Mouse (Mus musculus) limb, embryonic 14.5 days (tissue): Measurements from ENCODE around the gene Steap2. TPM values are rescaled to one million over a fixed set of nuclear protein-coding genes. Genes with fewer than 3 reads are reported as not detected.

Experiments used
- ATAC-seq: fragments of 200-750 bp; cut with Nextera tagmentation; 2 replicates; pipeline ENCODE4 v1.8.0; 2017; ENCODE audit warnings: low read depth, moderate number of reproducible peaks, moderate TSS enrichment; ENCODE audit not compliant: low FRiP score
- DNase-seq: peaks from one replicate; pipeline ENCODE4 v3.0.0-alpha.2; 2015; ENCODE audit warnings: low spot score
- H3K27ac ChIP-seq: fragments of 300-500 bp; sonication (generic); replicated peaks from 2 replicates; pipeline ENCODE4 v1.5.1; 2014; ENCODE audit warnings: low read depth, mild to moderate bottlenecking, low read length, moderate library complexity, mixed read lengths
- H3K27me3 ChIP-seq: fragments of 300-500 bp; sonication (generic); 2 replicates; pipeline ENCODE4 v1.6.1; 2014; ENCODE audit warnings: low read length, mixed read lengths; ENCODE audit not compliant: control insufficient read depth, insufficient read depth
- H3K36me3 ChIP-seq: fragments of 300-500 bp; sonication (generic); 2 replicates; pipeline ENCODE4 v1.6.1; 2014; ENCODE audit warnings: mild to moderate bottlenecking, low read length, moderate library complexity, mixed read lengths; ENCODE audit not compliant: control insufficient read depth, insufficient read depth
- H3K4me1 ChIP-seq: fragments of 300-500 bp; sonication (generic); 2 replicates; pipeline ENCODE4 v1.6.1; 2014; ENCODE audit warnings: antibody characterized with exemption, low read length, mixed read lengths; ENCODE audit not compliant: control insufficient read depth, insufficient read depth
- H3K4me2 ChIP-seq: fragments of 300-500 bp; sonication (generic); replicated peaks from 2 replicates; pipeline ENCODE4 v1.6.1; 2014; ENCODE audit warnings: low read depth, mild to moderate bottlenecking, low read length, moderate library complexity; ENCODE audit not compliant: severe bottlenecking
- H3K4me3 ChIP-seq: fragments of 300-500 bp; sonication (generic); replicated peaks from 2 replicates; pipeline ENCODE4 v1.5.1; 2014; ENCODE audit warnings: low read length
- H3K9ac ChIP-seq: fragments of 300-500 bp; sonication (generic); 2 replicates; pipeline ENCODE4 v1.6.1; 2014; ENCODE audit warnings: mild to moderate bottlenecking, low read depth, low read length, moderate library complexity; ENCODE audit not compliant: severe bottlenecking
- H3K9me3 ChIP-seq: fragments of 300-500 bp; sonication (generic); 2 replicates; pipeline ENCODE4 v1.6.1; 2016; ENCODE audit warnings: low read length; ENCODE audit not compliant: control insufficient read depth
- POLR2A ChIP-seq: fragments of 200-500 bp; IDR thresholded peaks from 2 replicates; pipeline ENCODE4 v1.8.0; 2012; ENCODE audit warnings: inconsistent platforms, mild to moderate bottlenecking, moderate library complexity, borderline replicate concordance; ENCODE audit not compliant: insufficient read depth, insufficient read length; ENCODE audit errors: extremely low read depth
- WGBS: fragments of 180-500 bp; shearing (Covaris S2); extraction: QIAGEN DNeasy Blood & Tissue Kit; methylation state at CpG from one replicate; pipeline ENCODE4 v1.1.7; 2014; 5-methylcytosine and 5-hydroxymethylcytosine counted together
- polyA plus RNA-seq, 2 experiments: library from polyadenylated mRNA; depleted of rRNA in 1 of 2; stranded (reverse) in 1 of 2; unstranded in 1 of 2; fragments of >200 nt; fragmentation: Nextera tagmentation in 1 of 2; extraction: Ambion mirVana in 1 of 2; gene quantifications; 2 replicates each; pipeline versions ENCODE4 v1.2.1 to v1.2.3; 2012 to 2014

The Steap2 gene
- polyA plus RNA-seq, 2 experiments, result 5.7 to 5.9 TPM

DNA sequence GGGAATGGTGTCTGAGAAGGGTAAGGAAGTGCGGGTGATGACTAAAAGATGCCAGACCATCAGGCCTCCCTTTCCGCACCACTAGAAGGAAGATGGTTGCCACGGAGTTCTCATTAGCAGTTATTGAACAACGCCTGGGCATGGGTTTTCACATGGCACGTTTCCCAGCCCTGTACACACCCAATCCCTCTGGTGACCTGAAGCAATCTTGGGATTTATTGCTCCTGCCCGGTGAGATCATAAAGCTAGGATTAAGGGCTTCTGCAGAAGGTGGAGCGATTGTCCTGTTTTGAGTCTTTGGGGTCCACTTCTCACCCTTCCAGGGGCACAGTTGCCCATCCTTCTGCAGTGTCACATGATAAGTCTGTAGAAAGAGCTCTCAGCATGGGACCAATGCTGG, 27.8 kb upstream of the Steap2 start:
- no peak for TF ChIP-seq POLR2A
- H3K27me3 ChIP-seq, result no peaks in the 10 kb centered on the region
- 47% methylated on average over 7 of the region's 7 CpGs for WGBS
- H3K4me1 ChIP-seq, result no peaks in the 10 kb centered on the region
- no peak for DNase-seq
- no peak overlapping the region for H3K27ac ChIP-seq
- no peak overlapping the region for H3K9ac ChIP-seq
- H3K9me3 ChIP-seq, result no peaks in the 10 kb centered on the region
- no peak overlapping the region for H3K4me2 ChIP-seq
- no peak overlapping the region for H3K4me3 ChIP-seq
- ATAC-seq, result no peak
- no peaks in the 10 kb centered on the region for H3K36me3 ChIP-seq

DNA sequence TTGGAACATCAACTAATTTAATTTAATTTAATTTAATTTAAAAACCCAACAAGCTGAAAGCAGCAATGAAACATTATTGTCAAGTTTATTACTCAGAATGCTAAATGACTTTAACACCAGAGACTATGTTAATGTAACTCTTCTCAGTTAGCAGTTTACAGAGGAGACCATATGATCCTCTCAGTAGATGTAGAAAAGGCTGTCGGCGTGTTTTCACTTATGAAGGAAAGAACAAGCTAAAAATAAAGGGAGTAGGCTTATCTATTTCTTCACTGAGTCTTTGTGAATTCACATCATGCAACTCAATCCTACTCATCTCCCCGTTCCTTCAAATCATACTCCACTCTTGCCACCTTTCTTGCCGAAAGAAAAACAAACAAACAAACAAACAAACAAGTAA, 16.7 kb upstream of the Steap2 start:
- no peak overlapping the region for H3K4me2 ChIP-seq
- H3K4me1 ChIP-seq, result peaks cover 6% of the 10 kb centered on the region; the same call in 1 of the 2 replicates
- TF ChIP-seq POLR2A, result no peak
- H3K9me3 ChIP-seq, result no peaks in the 10 kb centered on the region
- H3K27me3 ChIP-seq, result no peaks in the 10 kb centered on the region
- H3K36me3 ChIP-seq, result no peaks in the 10 kb centered on the region
- no peak for DNase-seq
- H3K9ac ChIP-seq, result no peak overlapping the region
- no peak overlapping the region for H3K4me3 ChIP-seq
- WGBS, result 72% methylated on average over 4 of the region's 4 CpGs
- no peak for ATAC-seq
- no peak overlapping the region for H3K27ac ChIP-seq

GRCm38 (mm10) chr5:5707341-5708278, 13.2 kb upstream of the Steap2 start:
- Histone ChIP-seq H3K4me3 (0 out of 2 replicates have a peak overlapping the region, but pooled peaks have one; percentile 3), H3K27me3 (no peaks in the 10 kb centered on the region), H3K4me2 (peak overlapping the region; percentile 20; the same call in 1 of the 2 replicates), H3K9ac (no peak overlapping the region), H3K9me3 (no peaks in the 10 kb centered on the region), H3K36me3 (no peaks in the 10 kb centered on the region), H3K4me1 (peaks cover 6% of the 10 kb centered on the region; the same call in 1 of the 2 replicates), H3K27ac (no peak overlapping the region)
- no peak for TF ChIP-seq POLR2A
- no peak for DNase-seq
- WGBS, result 27% methylated on average over 13 of the region's 13 CpGs
- ATAC-seq, result no peak

GRCm38 (mm10) chr5:5705019-5705418, 10.6 kb upstream of the Steap2 start:
- DNase-seq, result no peak
- Histone ChIP-seq H3K27ac (no peak overlapping the region), H3K9me3 (no peaks in the 10 kb centered on the region), H3K27me3 (no peaks in the 10 kb centered on the region), H3K4me3 (no peak overlapping the region), H3K36me3 (no peaks in the 10 kb centered on the region), H3K4me2 (no peak overlapping the region), H3K4me1 (peaks cover 6% of the 10 kb centered on the region; the same call in 1 of the 2 replicates), H3K9ac (no peak overlapping the region)
- ATAC-seq, result no peak
- TF ChIP-seq POLR2A, result no peak
- WGBS, result 23% methylated on average over 2 of the region's 2 CpGs

GRCm38 (mm10) chr5:5700386-5700785, 6.0 kb upstream of the Steap2 start:
- Histone ChIP-seq H3K4me3 (no peak overlapping the region), H3K36me3 (no peaks in the 10 kb centered on the region), H3K4me2 (no peak overlapping the region), H3K27me3 (no peaks in the 10 kb centered on the region), H3K4me1 (no peaks in the 10 kb centered on the region), H3K9ac (no peak overlapping the region), H3K27ac (no peak overlapping the region), H3K9me3 (no peaks in the 10 kb centered on the region)
- WGBS, result 81% methylated on average over 2 of the region's 2 CpGs
- no peak for DNase-seq
- no peak for ATAC-seq
- no peak for TF ChIP-seq POLR2A
